Mouse (Mus musculus) retina, postnatal 7 days (tissue): Measurements from ENCODE around the gene Ntmt1.

Source experiments
- DNase-seq: peaks from one replicate; pipeline ENCODE4 v3.0.0-alpha.2; 2012; ENCODE audit warnings: low read depth, low spot score

The Ntmt1 gene

DNA sequence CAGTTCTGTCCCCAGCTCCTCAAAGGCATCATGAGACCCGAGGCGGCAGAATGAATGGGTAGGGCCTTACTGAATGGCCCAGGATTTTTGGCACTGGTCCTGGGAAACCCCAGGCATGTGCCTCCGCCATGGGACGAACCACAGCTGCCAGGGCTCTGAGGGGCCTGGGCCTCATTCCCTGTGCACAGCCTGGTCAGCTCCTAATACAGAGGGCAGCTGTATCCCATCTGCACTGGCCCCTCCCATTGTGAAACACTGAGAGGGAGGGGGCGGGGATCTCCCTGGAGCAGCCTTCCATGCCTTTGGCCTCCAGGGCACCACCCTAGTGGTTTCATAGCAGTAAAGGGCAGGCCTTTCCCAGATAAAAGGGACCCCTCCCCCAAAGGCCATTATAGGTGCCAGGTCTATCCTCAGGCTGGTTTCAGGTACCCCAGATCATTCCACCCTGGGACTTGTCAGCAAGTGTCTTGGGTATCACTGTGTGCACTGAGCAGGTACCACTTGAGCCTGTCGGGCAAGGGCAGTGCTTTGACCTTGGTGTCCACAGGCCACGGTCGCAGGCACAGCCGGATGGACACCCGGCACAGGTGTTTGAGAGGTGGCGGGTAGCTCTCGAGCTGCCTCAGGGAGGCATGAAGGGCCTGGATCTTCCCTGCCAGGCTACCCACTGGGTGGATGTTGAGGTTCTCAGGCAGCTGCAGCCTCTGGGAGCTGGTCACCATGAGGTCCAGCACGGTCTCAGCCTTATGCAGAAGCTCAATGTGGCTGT is 15.9 kb downstream of the Ntmt1 start:
- no peak for DNase-seq

DNA sequence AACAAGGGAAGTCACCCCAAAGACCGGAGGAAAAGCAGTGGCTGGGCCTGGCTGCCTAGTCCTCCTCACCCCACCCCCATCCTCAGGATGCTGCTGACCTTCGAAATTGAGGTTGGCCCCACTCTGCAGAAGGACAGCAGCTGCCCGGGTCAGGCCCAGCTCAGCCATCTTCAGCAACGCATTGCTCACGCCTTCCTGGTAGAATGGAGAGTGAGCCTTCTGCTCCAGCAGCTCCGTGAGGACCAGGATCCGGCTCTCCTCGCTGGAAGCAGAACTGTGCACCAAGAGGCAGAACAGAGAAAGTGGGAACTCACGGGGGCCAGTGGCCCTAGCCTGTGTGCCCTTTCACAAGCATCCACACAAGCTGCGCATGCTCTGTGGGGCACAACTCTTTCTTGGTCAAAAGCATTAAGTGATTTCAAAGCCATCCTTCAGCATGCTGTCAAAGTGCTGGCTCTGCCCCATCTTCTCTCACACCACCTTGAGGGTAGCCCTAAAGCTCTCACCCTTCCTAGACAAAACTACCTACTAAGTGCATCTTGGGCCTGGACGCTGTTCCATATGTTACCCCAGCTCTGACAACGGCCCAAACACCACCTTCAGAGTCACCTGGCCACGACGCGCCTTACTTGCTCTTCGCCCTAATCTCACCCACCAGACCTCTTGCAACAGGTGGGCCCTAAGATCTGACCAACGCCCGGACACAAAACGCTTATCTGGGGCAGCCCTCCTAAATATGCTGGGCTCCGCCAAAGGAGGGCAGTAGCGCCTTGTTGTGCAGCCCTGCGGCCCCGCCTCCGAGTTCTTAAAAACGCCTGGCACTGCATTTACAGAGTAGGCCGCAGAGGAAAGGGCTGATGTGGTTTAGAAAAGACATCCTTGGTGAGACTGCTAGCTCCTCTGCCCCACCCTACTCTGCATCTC is 19.5 kb downstream of the Ntmt1 start:
- DNase-seq = no peak

DNA sequence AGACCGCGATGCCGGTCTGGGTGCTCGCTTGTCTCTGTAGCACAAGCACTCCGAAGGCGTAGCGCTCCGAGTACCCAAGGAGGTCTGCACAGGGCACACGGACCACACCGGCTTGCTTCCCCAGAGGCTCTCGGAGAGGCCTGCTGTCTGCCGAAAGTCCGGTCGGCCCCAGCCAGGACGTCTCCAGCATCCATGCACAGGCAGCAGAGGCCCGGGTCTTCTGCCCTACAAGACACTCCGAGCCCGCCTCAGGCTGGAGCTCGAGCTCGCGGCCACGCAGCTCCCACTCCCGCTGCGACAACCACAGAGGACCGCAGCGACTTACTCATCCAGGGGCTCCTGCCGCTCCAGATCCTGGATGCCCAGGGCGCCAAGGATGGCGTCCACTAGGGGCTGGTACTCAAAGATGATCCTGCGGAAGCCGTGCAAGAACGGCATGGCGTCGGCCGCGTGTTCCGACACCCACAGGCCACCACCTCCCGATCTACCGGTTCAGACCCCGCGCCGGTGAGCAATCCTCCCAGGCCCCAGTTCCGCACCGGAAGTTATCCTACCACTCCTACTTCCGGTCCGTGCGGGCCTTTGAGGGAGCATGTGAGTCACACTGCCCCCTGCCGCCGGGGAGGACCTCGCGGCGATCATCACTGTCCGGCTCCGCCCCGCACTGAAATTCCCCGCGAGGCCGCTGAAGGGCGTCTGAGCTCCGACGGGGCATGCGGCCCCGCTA is 20.3 kb downstream of the Ntmt1 start:
- DNase-seq = peak; percentile 91

DNA sequence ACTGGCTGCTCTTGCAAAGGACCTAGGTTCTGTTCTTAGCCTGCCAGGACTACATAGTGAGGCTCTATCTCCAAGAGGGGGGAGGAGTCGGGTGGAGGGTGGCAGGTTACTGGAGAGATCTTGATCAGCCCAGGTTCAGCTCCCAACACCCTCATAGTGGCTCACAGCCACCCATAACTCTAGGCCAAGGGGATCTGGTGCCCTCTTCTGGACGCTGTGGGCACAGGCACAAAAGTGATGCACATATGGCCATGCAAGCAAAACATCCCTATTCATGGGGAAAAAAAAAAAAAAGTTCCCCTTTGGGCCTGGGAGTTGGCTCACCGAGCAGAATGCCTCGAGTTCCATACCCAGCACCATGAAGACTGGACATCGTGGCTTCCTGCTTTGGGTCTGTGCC is 21.7 kb downstream of the Ntmt1 start:
- no peak for DNase-seq

DNA sequence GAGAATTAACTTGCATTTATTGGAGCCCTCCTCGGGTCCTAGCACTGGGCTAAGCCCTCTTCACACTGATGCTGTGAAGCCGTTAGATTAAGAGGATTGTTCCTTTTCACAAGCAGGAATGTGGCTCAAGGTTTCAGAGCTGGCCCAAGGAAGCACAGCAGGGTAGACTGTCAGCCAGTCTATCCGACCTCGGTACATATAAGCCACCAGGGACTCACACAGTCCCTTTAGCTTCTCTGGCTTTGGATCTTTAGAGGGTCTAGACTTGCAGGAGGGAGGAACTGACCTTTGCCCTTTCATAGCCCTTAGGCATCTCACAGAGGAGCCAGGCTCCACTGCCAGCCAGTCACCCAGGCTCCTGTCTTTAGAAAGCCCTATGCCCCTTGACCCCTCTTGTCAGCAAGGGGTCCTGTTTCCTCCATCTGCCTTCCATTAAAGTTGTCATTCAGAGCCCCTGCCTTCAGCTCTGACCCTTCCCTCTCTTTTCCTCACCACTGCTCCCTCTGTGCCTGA is 22.7 kb downstream of the Ntmt1 start, which contains the start of gene Asb6:
TSS of gene Asb6 (minus strand) at position 51 of the 513 bp plus-strand sequence.
- DNase-seq = no peak

DNA sequence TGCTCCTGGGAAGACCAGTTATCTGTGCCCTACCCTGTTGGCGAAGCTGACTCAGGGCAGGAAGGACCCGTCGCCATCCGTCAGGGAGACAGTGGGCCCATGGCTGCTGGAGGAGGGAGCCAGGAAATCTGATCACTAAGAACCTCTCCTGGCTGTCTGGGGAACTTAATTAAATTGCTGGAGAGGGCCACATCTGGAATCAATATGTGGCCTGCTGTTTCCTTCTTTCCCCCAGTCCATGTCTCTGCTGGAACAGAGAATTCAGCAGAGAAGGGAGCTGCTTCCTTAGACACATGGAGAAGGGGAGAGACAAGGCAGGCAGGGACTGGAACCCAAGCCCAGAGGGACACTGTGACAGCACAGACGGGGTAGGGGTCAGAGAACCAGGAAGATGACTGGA is 26.0 kb downstream of the Ntmt1 start:
- no peak for DNase-seq

DNA sequence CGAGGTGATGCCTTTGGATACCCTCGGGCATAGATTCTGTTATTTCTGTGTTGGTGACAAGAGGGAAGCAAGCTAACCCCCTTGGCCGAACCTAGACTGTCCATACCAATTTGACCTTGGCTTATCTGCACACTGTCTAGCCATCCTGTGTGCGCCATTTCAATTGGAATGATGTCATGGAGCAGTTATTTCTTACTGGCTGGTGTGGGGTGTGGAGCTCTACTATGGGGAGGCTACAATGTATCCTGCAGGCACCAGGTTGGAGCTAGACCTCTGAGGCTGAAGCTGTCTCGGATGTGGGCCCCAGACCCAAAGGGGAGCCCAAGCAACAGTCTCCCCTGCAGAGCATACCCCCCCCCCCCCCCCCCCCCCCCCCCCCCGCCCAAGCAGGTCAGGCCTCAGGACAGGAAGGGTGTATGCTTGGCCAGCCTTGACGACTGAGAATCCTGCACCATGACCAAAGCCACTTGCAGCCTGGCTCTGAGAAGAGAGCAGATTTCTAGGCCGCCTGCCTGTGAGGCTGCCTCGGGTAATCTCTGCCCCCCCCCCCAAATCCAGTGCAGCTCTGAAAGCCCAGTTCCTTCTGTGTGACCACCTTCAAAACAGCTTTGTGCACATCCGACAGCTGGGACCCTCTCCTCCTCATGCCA is 26.9 kb downstream of the Ntmt1 start, which contains the start of gene Prrx2:
TSS of gene Prrx2 (plus strand) at position 600 of the 650 bp plus-strand sequence.
- DNase-seq = no peak

DNA sequence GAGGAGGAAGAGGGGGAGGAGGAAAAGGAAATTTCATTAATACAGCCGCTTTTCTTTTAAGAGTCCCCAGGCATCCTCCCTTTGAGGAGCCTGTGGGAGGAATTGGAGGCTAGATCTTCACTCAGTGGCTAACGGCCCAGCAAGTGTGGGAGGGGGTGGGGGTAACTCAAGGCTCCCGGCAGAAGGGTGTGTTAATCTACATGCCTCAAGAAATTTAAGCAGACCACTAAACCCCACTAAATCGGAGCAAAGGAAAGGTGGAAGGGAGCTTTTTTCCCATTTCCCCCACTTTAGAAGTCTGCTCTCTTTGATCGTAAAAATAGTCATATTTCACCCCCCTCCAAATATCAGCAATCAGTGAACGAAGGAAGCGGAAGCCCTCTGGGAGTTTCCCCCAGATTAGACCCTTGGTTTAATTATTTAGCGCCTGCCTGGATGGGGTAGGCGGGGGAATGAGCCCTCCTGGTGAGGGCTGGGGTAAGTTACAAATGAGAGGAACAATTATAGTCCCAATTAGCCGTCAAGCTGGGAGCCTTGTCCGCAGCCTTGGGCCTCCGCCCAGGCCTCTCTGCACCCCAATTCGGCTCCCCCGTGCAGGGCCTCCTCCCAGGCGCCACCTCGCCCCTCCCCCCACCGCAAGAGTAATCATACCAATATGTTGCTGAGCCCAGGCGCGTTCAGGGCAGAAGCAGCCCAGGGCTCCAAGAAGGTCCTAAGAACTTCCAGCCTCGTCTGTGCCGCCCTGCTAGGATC is 28.8 kb downstream of the Ntmt1 start:
- DNase-seq = no peak

DNA sequence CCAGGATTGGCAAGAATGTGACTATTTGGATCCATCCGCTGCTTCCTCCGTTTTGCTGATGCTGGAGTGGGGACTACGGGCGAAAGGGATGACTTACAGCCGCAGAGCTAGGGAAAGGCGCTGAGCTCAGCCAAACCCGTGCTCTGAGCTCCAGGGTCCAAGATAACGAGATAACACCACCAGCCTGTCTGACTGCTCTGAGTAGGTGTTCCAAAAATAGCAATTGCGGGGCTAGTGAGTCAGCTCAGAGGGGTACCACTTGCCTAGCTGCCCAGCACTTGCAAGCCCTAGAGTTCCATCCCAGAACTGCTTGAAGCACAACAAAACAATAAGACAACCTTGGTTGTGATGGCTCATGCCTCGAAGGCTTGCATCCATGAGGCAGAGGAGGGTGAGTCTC is 35.0 kb downstream of the Ntmt1 start:
- DNase-seq = no peak

DNA sequence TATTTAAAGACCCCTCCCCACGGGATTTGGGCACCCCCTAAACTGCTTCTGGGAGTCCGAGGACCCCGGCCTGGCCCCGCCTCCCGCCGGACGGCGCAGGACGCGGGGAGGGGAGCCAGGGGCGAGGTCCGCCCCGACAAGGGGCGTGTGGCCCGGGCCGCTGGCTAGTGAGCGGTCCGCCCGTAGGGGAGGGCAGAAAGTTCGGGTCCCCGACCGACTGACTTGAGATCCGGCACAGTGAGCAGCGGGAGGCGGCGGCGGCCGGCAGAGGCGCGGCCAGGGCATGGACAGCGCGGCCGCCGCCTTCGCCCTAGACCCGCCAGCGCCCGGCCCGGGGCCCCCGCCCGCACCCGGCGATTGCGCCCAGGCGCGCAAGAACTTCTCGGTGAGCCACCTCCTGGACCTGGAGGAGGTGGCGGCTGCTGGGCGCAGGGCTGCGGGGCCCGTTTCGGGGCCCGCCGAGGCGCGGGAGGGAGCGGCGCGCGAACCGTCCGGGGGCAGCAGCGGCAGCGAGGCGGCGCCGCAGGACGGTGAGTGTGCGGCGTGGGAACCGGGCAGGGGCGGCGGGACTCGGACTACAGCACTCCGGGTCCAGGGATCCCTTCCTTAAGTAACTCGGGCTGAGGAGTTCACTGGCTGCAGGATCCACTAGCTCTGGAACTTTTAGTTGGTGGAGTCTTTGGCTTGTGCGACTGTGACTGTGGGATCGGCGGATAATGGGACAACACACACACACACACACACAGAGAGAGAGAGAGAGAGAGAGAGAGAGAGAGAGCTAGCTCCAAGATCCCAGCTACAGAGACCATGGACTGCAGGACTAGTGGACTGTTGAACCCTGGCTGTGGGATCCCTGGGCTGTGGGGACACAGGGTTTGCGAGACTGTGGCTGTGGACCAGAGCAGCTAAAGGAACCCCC is 37.8 kb downstream of the Ntmt1 start:
- DNase-seq = no peak

DNA sequence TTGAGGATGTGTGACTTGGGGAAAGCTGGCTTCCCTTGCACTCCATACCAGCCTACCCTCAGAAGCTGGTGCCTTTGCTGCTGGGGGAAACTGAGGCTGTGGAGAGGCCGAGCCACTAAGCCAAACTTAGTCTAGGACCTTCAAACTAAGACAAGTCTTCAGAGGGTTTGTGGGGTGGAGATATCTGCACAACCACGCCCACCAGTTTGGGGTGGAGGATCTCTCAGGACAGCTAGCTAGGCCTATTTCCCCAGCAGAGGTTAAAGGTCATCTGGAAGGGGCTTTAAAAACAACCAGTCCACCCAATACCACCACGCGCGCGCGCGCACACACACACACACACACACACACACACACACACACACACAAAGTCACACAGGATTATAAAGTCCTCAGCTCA is 38.6 kb downstream of the Ntmt1 start:
- no peak for DNase-seq

DNA sequence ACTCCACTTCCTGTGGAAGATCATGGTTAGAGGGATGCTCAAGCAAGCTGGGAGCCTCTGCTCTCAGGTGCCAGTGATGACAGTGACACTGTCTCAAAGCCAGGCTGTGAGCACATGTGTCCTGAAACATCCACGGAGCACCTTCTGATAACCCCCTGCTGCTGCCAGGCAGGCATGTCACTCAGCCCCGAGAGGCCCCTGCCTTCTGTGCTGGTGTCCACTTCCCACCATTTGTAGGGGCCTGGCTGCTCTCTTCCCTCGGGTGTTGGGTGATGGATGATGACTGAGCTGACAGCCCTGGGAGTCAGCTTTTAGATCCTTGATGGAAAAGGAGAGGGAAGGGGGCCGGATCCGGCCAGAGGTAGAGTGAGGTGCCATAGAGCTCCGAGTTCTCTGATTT is 39.1 kb downstream of the Ntmt1 start:
- DNase-seq = no peak

DNA sequence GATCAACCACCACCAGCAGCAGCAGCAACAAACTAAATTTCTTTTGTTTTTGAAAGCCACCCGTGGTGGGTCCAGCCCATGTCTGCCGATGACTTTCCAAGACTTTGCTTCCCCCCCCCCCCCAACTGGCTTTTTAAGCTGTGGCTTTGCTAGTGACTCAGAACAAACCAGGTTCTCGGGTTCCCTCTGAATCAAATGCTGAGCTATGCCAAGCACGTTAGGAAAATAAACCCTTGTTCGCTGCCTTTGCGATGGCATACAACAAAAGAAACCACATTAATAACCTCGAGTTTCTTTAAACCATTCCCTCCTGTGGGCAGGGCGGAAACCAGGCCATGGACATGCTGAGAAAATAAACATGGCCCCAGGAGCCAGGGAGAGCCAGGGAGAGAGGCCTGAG is 40.6 kb downstream of the Ntmt1 start:
- DNase-seq = no peak

DNA sequence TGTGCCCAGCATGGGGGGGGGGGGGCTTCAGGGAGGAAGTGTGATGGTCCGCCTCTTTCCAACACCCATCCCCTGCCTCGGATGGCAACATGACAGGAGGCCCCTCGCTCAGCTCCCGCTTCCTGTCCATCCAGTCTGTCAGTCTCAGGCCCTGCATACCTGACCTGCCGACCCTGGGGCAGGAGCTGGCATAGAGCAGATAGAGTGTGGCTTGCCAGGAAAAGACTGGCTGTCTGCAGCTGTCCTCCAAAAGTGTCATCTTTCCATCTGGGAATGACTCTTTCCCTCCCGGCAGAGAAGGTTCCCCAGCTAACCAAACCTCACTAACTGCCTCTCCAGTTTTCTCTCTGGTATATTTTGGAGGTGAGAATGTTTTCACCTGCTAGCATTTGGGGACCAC is 43.0 kb downstream of the Ntmt1 start:
- DNase-seq = no peak

DNA sequence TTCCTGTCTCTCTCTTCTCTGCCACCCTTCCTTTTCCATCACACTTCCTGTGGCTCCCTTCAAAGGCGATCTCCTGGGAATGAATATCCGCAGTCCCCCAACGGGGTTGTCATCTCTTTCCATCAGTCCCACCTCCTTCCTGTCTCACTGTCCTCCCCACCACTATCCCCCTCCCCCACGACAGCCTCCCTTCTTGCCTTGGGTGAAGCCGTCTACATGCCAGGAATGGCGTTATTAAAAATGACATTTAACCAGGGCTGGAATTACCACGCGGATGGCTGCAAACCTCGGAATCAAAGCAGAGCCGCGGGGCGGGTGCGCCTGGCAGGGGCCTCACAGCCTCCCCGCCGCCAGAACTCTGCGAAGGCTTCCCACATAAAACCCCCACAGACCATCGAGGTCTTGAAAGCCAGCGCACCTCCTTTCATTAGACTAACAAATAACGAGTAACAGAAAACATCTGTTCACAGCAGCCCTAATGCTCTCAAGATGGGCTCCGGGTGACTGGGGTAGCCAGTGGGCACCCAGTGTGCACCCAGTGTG is 45.2 kb downstream of the Ntmt1 start:
- no peak for DNase-seq

DNA sequence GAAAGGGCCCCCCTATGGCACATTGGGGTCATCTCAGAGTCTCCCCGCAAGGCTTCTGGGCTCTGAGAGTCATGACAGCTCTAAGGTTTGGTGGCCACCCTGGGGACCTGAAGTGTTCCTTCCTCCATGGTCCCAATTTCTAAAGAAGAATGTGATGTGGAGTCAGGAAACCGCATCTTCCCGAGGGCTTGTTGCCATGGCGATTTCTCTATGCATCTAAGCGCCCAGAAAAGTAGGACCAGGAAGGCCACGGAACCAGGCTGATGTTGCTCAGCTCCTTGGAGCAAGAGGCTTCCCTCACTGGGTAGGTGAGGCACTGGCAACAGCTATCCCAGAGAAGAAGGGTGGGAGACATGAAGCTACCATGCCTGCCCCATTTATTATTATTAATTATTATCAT is 49.5 kb downstream of the Ntmt1 start:
- no peak for DNase-seq

DNA sequence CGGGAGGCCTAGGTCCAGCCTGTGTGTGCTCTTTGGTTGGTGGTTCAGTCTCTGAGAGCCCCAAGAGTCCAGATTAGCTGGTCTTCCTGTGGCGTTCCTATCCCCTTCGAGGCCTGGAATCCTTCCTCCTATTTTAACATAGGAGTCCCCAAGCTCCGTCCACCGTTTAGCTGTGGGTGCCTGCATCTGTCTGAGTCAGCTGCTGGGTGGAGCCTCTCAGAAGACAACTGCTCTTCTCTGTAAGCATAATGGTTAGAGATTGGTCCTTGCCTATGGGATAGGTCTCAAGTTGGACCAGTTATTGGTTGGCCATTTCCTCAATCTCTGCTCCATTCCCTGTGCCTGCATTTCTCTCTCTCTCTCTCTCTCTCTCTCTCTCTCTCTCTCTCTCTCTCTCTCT is 52.2 kb downstream of the Ntmt1 start:
- DNase-seq = no peak

DNA sequence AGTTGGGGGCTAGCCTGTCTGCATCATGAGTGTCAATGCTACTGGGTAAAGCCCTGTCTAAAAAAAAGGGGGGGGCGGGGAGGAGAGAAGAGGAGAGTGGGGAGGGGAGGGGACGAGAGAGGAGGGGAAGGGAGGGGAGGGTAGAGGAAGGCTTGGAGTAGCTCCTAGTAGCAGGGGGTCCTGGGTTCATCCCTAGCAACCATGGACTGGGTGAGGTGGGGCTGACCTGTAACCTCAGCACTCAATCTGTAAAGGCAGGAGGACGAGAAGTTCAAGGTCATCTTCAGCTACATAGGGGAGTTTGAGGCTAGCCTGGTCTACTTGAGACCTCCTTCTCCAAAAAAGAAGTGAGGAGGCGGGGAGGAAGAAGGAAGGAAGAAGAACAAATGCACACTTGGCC is 54.5 kb downstream of the Ntmt1 start:
- DNase-seq = no peak

DNA sequence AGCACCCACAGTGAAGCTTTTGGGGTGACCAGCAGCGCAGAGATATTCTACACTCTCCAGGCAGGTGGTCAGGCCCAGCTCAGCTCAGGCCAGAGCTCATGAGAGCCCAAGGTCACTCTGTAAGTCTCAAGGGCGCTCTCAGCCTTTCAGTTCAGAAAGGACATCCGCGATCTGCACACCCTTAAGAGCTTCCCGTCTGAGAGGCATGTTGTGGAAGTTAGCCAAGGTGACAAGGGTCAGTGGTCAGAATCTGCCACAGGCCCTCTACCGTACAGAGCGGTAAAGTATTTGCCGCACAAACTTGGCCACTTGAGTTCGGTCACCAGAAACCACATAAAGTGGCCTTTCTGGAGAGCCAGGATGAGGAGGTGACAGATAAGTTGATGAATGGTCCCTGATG is 55.9 kb downstream of the Ntmt1 start:
- DNase-seq = no peak
